Mouse (Mus musculus) hindbrain, postnatal 0 days (tissue): ENCODE results near the gene Tlx2. TPM values are rescaled to one million over a fixed set of nuclear protein-coding genes. Genes with fewer than 3 reads are reported as not detected.

Experiments used
- ATAC-seq: fragments of 200-750 bp; cut with Nextera tagmentation; 2 replicates; pipeline ENCODE4 v1.8.0; 2017; ENCODE audit warnings: mild to moderate bottlenecking, moderate TSS enrichment, moderate library complexity
- DNase-seq: peaks from one replicate; pipeline ENCODE4 v3.0.0-alpha.2; 2015; ENCODE audit warnings: low spot score
- H3K27ac ChIP-seq: fragments of 300-500 bp; sonication (generic); 2 replicates; pipeline ENCODE4 v1.5.1; 2014; ENCODE audit warnings: mild to moderate bottlenecking
- H3K27me3 ChIP-seq: fragments of 300-500 bp; sonication (generic); 2 replicates; pipeline ENCODE4 v1.6.1; 2014; ENCODE audit warnings: low read length, mixed read lengths; ENCODE audit not compliant: insufficient read depth
- H3K36me3 ChIP-seq: fragments of 300-500 bp; sonication (generic); 2 replicates; pipeline ENCODE4 v1.6.1; 2014; ENCODE audit warnings: low read length, mixed read lengths; ENCODE audit not compliant: insufficient read depth
- H3K4me1 ChIP-seq: fragments of 300-500 bp; sonication (generic); 2 replicates; pipeline ENCODE4 v1.6.1; 2014; ENCODE audit warnings: antibody characterized with exemption, low read length, mixed read lengths; ENCODE audit not compliant: insufficient read depth
- H3K4me2 ChIP-seq: fragments of 300-500 bp; sonication (generic); 2 replicates; pipeline ENCODE4 v1.6.1; 2014; ENCODE audit warnings: low read depth, mild to moderate bottlenecking, low read length, moderate library complexity, mixed read lengths
- H3K4me3 ChIP-seq: fragments of 300-500 bp; sonication (generic); 2 replicates; pipeline ENCODE4 v1.5.1; 2014; ENCODE audit warnings: low read length
- H3K9ac ChIP-seq: fragments of 300-500 bp; sonication (generic); replicated peaks from 2 replicates; pipeline ENCODE4 v1.6.1; 2014; ENCODE audit warnings: mild to moderate bottlenecking, low read length, moderate library complexity, mixed read lengths
- H3K9me3 ChIP-seq: fragments of 300-500 bp; sonication (generic); 2 replicates; pipeline ENCODE4 v1.6.1; 2016; ENCODE audit warnings: low read length, mixed read lengths
- CTCF ChIP-seq: IDR thresholded peaks from 2 replicates; pipeline ENCODE4 v1.5.1; 2016; ENCODE audit warnings: antibody characterized with exemption, control low read depth, low read depth
- WGBS: fragments of 180-500 bp; shearing (Covaris S2); extraction: QIAGEN DNeasy Blood & Tissue Kit; methylation state at CpG from one replicate; pipeline ENCODE4 v1.1.7; 2014; 5-methylcytosine and 5-hydroxymethylcytosine counted together
- polyA plus RNA-seq: library from polyadenylated mRNA; unstranded; fragments of >200 nt; fragmentation: Nextera tagmentation; extraction: Ambion mirVana; gene quantifications from 2 replicates; pipeline ENCODE4 v1.2.1, GENCODE M21; 2015
- total RNA-seq: library from RNA; depleted of rRNA; stranded (reverse); fragments of >200 nt; gene quantifications from 2 replicates; pipeline ENCODE4 v1.2.3, GENCODE M21; 2014

The Tlx2 gene
- total and polyA plus RNA-seq, 2 experiments from 2014 or later, result not detected

GRCm38 (mm10) chr6:83057790-83058189 lies 12.3 kb downstream of the Tlx2 start, which contains the start of gene Dqx1:
Gene Dqx1 (plus strand): TSS chr6:83057844.
- Histone ChIP-seq H3K4me3 (no peak within 1 kb of the TSS), H3K27me3 (peaks cover 15% of the 10 kb centered on the region), H3K9me3 (no peaks in the 10 kb centered on the region), H3K27ac (no peak within 1 kb of the TSS), H3K4me1 (peaks cover 13% of the 10 kb centered on the region), H3K36me3 (no peaks in the 10 kb centered on the region), H3K9ac (no peak within 1 kb of the TSS), H3K4me2 (no peak within 1 kb of the TSS)
- 52% methylated on average over 3 of the region's 3 CpGs for WGBS
- ATAC-seq (no peak), DNase-seq (peak; percentile 47)
- TF ChIP-seq CTCF, result no peak

DNA sequence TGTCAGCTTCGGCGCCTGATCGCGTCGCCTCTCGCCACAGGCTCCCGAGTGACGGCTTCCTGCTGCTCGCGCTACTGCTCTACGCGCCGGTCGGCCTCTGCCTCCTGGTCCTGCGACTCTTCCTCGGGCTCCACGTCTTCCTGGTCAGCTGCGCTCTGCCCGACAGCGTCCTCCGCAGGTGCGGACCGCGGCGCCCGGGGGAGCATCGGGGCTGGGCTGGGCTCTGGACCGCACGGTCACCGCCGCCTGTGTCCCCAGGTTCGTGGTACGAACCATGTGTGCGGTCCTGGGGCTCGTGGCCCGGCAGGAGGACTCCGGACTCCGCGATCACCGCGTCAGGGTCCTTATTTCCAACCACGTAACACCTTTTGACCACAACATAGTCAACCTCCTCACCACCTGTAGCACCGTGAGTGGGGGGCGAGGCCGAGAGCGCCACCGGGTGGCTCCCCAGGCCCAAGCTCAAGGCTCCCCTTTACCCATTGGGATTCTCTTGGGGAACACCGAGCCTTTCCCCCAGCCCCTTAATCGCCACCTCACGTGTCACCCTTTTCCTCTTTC lies 15.1 kb downstream of the Tlx2 start, which contains the start of gene Htra2:
TSS of gene Htra2 (minus strand) at position 403 of the 561 bp plus-strand sequence.
- Histone ChIP-seq H3K4me1 (peaks cover 18% of the 10 kb centered on the region), H3K36me3 (no peaks in the 10 kb centered on the region), H3K27ac (peak within 1 kb of the TSS; percentile 86), H3K4me2 (peak within 1 kb of the TSS; percentile 90), H3K9me3 (no peaks in the 10 kb centered on the region), H3K4me3 (peak within 1 kb of the TSS; percentile 91), H3K9ac (peak within 1 kb of the TSS; percentile 89), H3K27me3 (no peaks in the 10 kb centered on the region)
- WGBS, result 0% methylated on average over 50 of the region's 50 CpGs
- peak; percentile 13; the same call in 1 of the 2 replicates for ATAC-seq
- peak; percentile 55 for TF ChIP-seq CTCF
- peak; percentile 30 for DNase-seq

DNA sequence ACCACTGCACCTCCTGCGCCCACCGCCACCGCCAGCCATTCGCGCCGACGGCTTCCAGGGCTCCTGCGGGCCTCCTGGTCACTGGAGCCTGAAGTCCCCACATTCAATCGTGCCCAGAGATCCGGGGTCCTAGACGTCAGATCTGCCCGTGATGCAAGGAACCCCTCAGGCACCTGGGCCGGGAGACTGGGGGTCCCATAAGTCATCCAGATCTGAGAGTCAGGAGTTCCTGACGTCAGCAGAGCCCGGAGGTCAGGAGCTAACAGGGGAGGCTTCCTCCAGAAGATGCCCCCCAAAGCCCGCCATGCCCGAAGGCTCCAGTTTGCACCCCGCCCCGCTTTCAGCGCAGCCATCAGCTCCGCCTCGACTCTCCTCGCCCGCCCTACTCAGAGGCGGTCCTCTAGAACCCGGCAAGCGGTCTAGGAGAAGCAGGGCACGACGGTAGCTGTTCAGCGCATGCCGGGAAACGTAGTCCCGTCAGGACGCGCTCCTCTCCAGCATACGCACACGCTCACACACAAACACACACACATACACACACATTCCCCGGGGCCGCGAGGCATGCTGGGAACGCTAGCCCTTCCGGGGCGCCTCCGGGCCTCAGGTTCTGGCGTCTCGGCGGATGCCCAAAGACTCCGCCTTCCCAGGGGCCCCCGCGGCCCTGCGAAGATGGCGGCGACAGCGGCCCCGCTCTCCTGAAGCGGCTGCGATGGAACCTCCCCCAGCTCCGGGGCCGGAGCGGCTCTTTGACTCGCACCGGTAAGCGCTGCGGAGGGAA lies 15.8 kb downstream of the Tlx2 start, which contains the start of gene Aup1:
TSS of gene Aup1 (plus strand) at position 448 of the 778 bp plus-strand sequence.
- Histone ChIP-seq H3K9ac (peak within 1 kb of the TSS; percentile 89), H3K27me3 (no peaks in the 10 kb centered on the region), H3K4me1 (peaks cover 18% of the 10 kb centered on the region), H3K4me3 (peak within 1 kb of the TSS; percentile 91), H3K36me3 (no peaks in the 10 kb centered on the region), H3K4me2 (peak within 1 kb of the TSS; percentile 90), H3K27ac (peak within 1 kb of the TSS; percentile 86), H3K9me3 (no peaks in the 10 kb centered on the region)
- TF ChIP-seq CTCF, result no peak
- ATAC-seq (peak; percentile 98), DNase-seq (peak; percentile 99)
- WGBS, result under 1% methylated on average over 62 of the region's 64 CpGs

DNA sequence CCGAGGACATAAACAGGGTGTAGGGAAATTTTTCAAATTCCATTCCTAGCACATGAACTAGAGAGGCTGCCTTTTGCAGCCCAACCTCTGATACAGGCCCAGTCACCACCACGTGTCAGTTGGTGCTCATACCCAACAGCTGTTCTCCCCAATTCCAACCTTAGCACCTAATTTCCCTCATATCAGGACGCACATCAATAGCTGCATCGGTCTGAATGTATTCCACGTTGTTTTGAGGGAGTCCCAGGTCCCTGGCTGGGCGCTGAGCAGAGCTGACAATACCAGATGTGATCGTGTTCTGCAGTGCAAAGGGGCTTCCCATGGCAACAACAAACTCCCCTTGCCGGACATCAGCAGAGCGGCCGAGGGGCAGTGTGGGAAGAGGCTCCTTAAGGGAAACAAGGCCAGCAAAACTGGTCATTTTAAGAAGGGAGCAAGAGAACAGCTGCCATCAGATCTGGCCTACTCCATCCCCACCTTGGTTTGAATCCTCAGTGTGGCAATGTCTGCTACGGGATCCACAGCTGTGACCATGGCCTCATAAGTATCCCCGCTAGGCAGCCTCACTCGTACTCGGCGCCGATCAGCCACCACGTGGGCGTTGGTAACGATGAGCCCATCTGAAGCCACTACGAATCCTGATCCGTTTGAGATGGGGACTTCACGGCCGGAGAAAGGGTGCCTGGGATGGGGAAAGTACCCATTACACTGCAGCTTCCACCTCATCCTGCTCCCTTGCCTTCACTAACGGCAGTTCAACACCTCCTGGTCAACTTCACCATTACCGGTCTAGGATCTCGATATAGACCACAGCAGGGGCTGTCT lies 16.7 kb downstream of the Tlx2 start:
- ATAC-seq (no peak), DNase-seq (peak; percentile 56)
- Histone ChIP-seq H3K9ac (peak overlapping the region; percentile 89), H3K27ac (peak overlapping the region; percentile 86), H3K9me3 (no peaks in the 10 kb centered on the region), H3K4me1 (peaks cover 18% of the 10 kb centered on the region), H3K36me3 (no peaks in the 10 kb centered on the region), H3K4me2 (peak overlapping the region; percentile 90), H3K27me3 (no peaks in the 10 kb centered on the region), H3K4me3 (peak overlapping the region; percentile 91)
- 0 out of 2 replicates have a peak, but pooled peaks have one; percentile 1 for TF ChIP-seq CTCF
- 2% methylated on average over 26 of the region's 26 CpGs for WGBS

DNA sequence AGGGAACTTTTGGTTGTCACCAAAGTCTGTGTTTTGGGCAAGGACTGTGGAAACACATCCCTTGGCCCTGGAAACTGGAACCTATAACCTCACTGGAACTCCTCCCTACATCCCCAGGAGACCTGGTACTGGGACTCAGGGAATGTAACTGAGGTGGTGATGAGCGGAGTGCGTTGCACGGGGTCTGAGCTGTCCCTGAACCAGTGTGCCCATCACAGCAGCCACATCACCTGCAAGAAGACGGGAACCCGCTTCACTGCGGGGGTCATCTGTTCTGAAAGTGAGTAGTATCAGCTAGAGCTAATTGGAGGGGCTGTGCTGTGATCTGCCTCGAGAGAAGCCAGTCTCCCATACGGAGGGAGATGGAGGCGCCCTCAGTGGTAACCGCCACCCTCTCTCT lies 20.7 kb downstream of the Tlx2 start:
- TF ChIP-seq CTCF, result no peak
- Histone ChIP-seq H3K4me3 (no peak overlapping the region), H3K27me3 (no peaks in the 10 kb centered on the region), H3K27ac (no peak overlapping the region), H3K9ac (no peak overlapping the region), H3K9me3 (no peaks in the 10 kb centered on the region), H3K36me3 (no peaks in the 10 kb centered on the region), H3K4me1 (peaks cover 8% of the 10 kb centered on the region), H3K4me2 (no peak overlapping the region)
- DNase-seq (no peak), ATAC-seq (no peak)
- WGBS, result 73% methylated on average over 10 of the region's 10 CpGs

- no peaks in the 10 kb centered on the region for H3K36me3 ChIP-seq
- WGBS, result 75% methylated on average over 9 of the region's 9 CpGs
These were observed 25.4 kb downstream of the Tlx2 start for GRCm38 (mm10) chr6:83044742-83045141.

More at GRCm38 (mm10) chr6:83044742-83045141, 25.4 kb downstream of the Tlx2 start:
- DNase-seq, result no peak
- no peak for ATAC-seq
- H3K4me2 ChIP-seq, result no peak overlapping the region
- TF ChIP-seq CTCF, result no peak
- H3K9me3 ChIP-seq, result no peaks in the 10 kb centered on the region
- H3K4me3 ChIP-seq, result no peak overlapping the region
- H3K27me3 ChIP-seq, result no peaks in the 10 kb centered on the region
- no peaks in the 10 kb centered on the region for H3K4me1 ChIP-seq
- no peak overlapping the region for H3K9ac ChIP-seq
- H3K27ac ChIP-seq, result no peak overlapping the region
